Mouse (Mus musculus): ENCODE measurements around the gene Zfp354b.

Zfp354b gene

GRCm38 (mm10) chr11:50931451-50931866 is at the start of gene Zfp354b:
Gene Zfp354b, minus strand, starts transcription at chr11:50931633.
- DNase-seq (ENCODE audit: low read depth, low spot score): no peak

GRCm38 (mm10) chr11:50977216-50977615 is 45.8 kb upstream of the Zfp354b start:
- peak; percentile 10 for DNase-seq (ENCODE audit: low read depth, low spot score)

- no peak for DNase-seq (ENCODE audit: low read depth, low spot score)
Observed at GRCm38 (mm10) chr11:50966230-50966629, 34.8 kb upstream of the Zfp354b start, which contains the start of gene Olfr1378. Gene Olfr1378, plus strand, starts transcription at chr11:50966530.

- no peak for DNase-seq (ENCODE audit: low read depth, low spot score)
Observed at GRCm38 (mm10) chr11:50964886-50965285, 33.5 kb upstream of the Zfp354b start.

GRCm38 (mm10) chr11:50953665-50954064 is 22.2 kb upstream of the Zfp354b start, which contains the start of gene Prop1:
Gene Prop1, minus strand, starts transcription at chr11:50953765.
- DNase-seq (ENCODE audit: low read depth, low spot score): no peak

- DNase-seq (ENCODE audit: low read depth, low spot score): no peak
Observed at GRCm38 (mm10) chr11:50952290-50952689, 20.9 kb upstream of the Zfp354b start.

- no peak for DNase-seq (ENCODE audit: low read depth, low spot score)
Observed at GRCm38 (mm10) chr11:50943506-50943905, 12.1 kb upstream of the Zfp354b start, which contains the start of gene 4933414I15Rik. Gene 4933414I15Rik, minus strand, starts transcription at chr11:50943765.

GRCm38 (mm10) chr11:50942386-50942785 is 11.0 kb upstream of the Zfp354b start:
- DNase-seq (ENCODE audit: low read depth, low spot score): no peak

GRCm38 (mm10) chr11:50939621-50940366 is 8.4 kb upstream of the Zfp354b start:
- peak; percentile 45 for DNase-seq (ENCODE audit: low read depth, low spot score)

- no peak for DNase-seq (ENCODE audit: low read depth, low spot score)
Observed at GRCm38 (mm10) chr11:50938435-50938834, 7.0 kb upstream of the Zfp354b start.

- no peak for DNase-seq (ENCODE audit: low read depth, low spot score)
Observed at GRCm38 (mm10) chr11:50932040-50932439, 607 bp upstream of the Zfp354b start.

- no peak for DNase-seq (ENCODE audit: low read depth, low spot score)
Observed at GRCm38 (mm10) chr11:50931021-50931420, 412 bp downstream of the Zfp354b start.

- no peak for DNase-seq (ENCODE audit: low read depth, low spot score)
Observed at GRCm38 (mm10) chr11:50930469-50931014, 891 bp downstream of the Zfp354b start.

- no peak for DNase-seq (ENCODE audit: low read depth, low spot score)
Observed at GRCm38 (mm10) chr11:50915671-50916320, 15.6 kb downstream of the Zfp354b start, which contains the start of gene Zfp2. Gene Zfp2, minus strand, starts transcription at chr11:50916165.

- DNase-seq (ENCODE audit: low read depth, low spot score): no peak
Observed at GRCm38 (mm10) chr11:50914461-50914860, 17.0 kb downstream of the Zfp354b start.

- DNase-seq (ENCODE audit: low read depth, low spot score): no peak
Observed at GRCm38 (mm10) chr11:50913301-50913700, 18.1 kb downstream of the Zfp354b start.

GRCm38 (mm10) chr11:50908136-50908535 is 23.3 kb downstream of the Zfp354b start:
- DNase-seq (ENCODE audit: low read depth, low spot score): no peak

- DNase-seq (ENCODE audit: low read depth, low spot score): no peak
Observed at GRCm38 (mm10) chr11:50897359-50897758, 34.1 kb downstream of the Zfp354b start.

GRCm38 (mm10) chr11:50892441-50892840 is 39.0 kb downstream of the Zfp354b start:
- DNase-seq (ENCODE audit: low read depth, low spot score): peak; percentile 18

- DNase-seq (ENCODE audit: low read depth, low spot score): no peak
Observed at GRCm38 (mm10) chr11:50887390-50888128, 43.9 kb downstream of the Zfp354b start, which contains the start of gene Zfp454. Gene Zfp454, minus strand, starts transcription at chr11:50887651.

- no peak for DNase-seq (ENCODE audit: low read depth, low spot score)
Observed at GRCm38 (mm10) chr11:50886933-50887293, 44.5 kb downstream of the Zfp354b start.

Measured in A20 (cell line).